Mouse (Mus musculus) heart, postnatal 4 days (tissue): ENCODE results near the gene G530012D18Rik. TPM values are rescaled to one million over a fixed set of nuclear protein-coding genes. Genes with fewer than 3 reads are reported as not detected.
"Not testable (repeated sequence)": the region's sequence is repeated elsewhere in the genome, so short reads cannot be mapped to it uniquely, and the experiment has no call there.

Experiments
- DNase-seq: peaks from one replicate; pipeline ENCODE4 v3.0.0; 2021
- total RNA-seq, 2 experiments: library from RNA; stranded (reverse); gene quantifications; 2 replicates each; pipeline ENCODE4 v1.2.3; 2021

G530012D18Rik gene
- total RNA-seq, 2 experiments from 2014 or later: not detected

GRCm38 (mm10) chr1:85617161-85617560 is 41.7 kb downstream of the G530012D18Rik start:
- DNase-seq: not testable (repeated sequence)

GRCm38 (mm10) chr1:85618689-85619088 is 43.2 kb downstream of the G530012D18Rik start:
- not testable (repeated sequence) for DNase-seq

Other genes with a start within 250 kb of the G530012D18Rik start
- gene Sp110, start 23.1 kb downstream of the G530012D18Rik start, total RNA-seq: 1 to 10 TPM; 1.8 to 3.2 TPM
- gene Sp140, start 24.7 kb downstream of the G530012D18Rik start, total RNA-seq: 1 to 10 TPM in 1 of 2 experiments, under 1 TPM in 1; 0.88 to 2.1 TPM
- gene Sp100, start 74.3 kb downstream of the G530012D18Rik start, total RNA-seq: 1 to 10 TPM; 3.7 to 3.9 TPM
- gene A630001G21Rik, start 203.0 kb downstream of the G530012D18Rik start, total RNA-seq: under 1 TPM; 0.54 to 0.88 TPM
- 100 to 1,000 TPM in 1 of 2 experiments, 10 to 100 TPM in 1; 90.7 to 102 TPM for gene Cab39, start 217.8 kb downstream of the G530012D18Rik start, total RNA-seq